Mouse (Mus musculus): ENCODE results near the gene Pcbp4.

DNA sequence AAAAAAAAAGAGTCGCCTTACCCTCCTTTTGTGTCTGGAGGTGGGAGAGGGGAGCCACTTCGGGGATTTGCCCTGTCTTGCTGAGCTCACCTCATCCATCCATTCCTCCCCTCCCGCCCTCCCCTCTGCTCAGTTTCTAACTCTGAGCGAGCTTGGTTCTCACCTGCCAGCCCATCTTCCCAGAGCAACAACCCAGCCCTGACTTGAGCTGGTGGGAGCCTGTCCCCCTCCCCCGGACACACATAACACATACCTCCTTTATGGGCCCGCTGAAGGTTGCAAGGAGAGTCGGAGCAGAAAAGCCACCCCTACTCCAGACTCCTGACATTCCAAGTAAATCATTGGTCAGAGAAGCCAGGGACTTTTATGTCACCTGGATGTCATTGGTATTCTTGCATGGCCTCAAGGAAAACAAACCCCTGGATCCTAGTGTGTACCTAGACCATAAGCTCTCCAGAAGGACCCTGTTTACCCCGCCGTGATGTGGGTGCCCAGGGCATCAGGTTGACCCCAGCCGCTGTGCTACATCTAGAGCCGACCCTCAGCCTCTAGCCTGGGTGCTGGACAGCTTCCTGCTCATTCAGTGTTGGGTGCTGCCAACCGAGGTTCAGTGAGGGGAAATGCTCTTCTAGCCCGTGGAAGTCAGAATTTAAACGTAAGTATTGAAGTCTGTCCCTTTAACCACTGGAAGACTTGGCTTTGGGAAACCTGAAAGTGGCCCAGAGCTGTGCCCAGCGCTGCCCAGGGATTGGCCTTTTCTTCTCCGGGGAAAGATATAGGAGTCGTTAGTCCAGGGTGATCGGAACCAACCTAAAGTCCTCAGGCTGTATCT lies 31.8 kb upstream of the Pcbp4 start:
- TF ChIP-seq POLR2A (IDR thresholded peaks at IDR 0.05; ENCODE audit: borderline replicate concordance, control insufficient read depth, low read depth, low read length) (no peak), CTCF (IDR thresholded peaks at IDR 0.05; ENCODE audit: control insufficient read depth, insufficient read depth, low read length) (no peak)
